In genomic region chrX:134280531-134280930, GRCm38 (mm10) we compare ENCODE assay signal across 42 mouse cellular contexts. TPM values are rescaled to one million over a fixed set of nuclear protein-coding genes. Genes with fewer than 3 reads are reported as not detected.
"Had no signal": no experiment of that assay in that cellular context is flagged by ENCODE, and none has a peak within 500 bp of the region (broad histone marks: within the 10 kb centered on the region; RNA-seq: fewer than 3 reads in every experiment).

No protein-coding gene starts in this region.

- H3K4me1 ChIP-seq: heart, embryonic 10.5 days; heart, embryonic 12.5 days; heart, embryonic 13.5 days; heart, embryonic 15.5 days; hindbrain, embryonic 12.5 days; intestine, embryonic 15.5 days; kidney, embryonic 15.5 days had no signal

- H3K9me3 ChIP-seq: heart, embryonic 10.5 days; heart, embryonic 12.5 days; heart, embryonic 13.5 days; heart, embryonic 15.5 days; hindbrain, embryonic 10.5 days; hindbrain, embryonic 12.5 days; hindbrain, embryonic 13.5 days; hindbrain, embryonic 15.5 days; intestine, embryonic 15.5 days; kidney, embryonic 15.5 days had no signal

- DNase-seq: heart, postnatal 10 days; heart, postnatal 14 days; heart, postnatal 36 days; heart, postnatal 4 days; kidney, adult 11 months; kidney, adult 18-20 months; kidney, adult 2 months; kidney, adult 8-10 months; kidney, adult 9 months; kidney, postnatal 10 days; kidney, postnatal 14 days; kidney, postnatal 25 days; kidney, postnatal 36 days; kidney, postnatal 4 days; layer of hippocampus, adult 9-11 months; layer of hippocampus, postnatal 36 days had no signal

- H3K27me3 ChIP-seq: heart, embryonic 12.5 days; heart, embryonic 13.5 days; heart, embryonic 15.5 days; intestine, embryonic 15.5 days had no signal

- H3K9ac ChIP-seq: heart, embryonic 12.5 days; heart, embryonic 13.5 days; heart, embryonic 15.5 days; hindbrain, embryonic 12.5 days; hindbrain, embryonic 13.5 days; hindbrain, embryonic 14.5 days; hindbrain, embryonic 15.5 days; intestine, embryonic 15.5 days; kidney, embryonic 15.5 days had no signal

- ATAC-seq: hindbrain, embryonic 16.5 days; hindbrain, postnatal 0 days; inflammation-experienced regulatory T-cells, adult 6 months; intestine, embryonic 15.5 days; intestine, embryonic 16.5 days; intestine, postnatal 0 days had no signal

- H3K4me3 ChIP-seq: heart, embryonic 10.5 days; heart, embryonic 12.5 days; heart, embryonic 13.5 days; heart, embryonic 15.5 days; hindbrain, embryonic 10.5 days; hindbrain, embryonic 12.5 days; hindbrain, embryonic 13.5 days; hindbrain, embryonic 15.5 days; intestine, embryonic 15.5 days; kidney, embryonic 15.5 days; layer of hippocampus, adult 2 months; left cerebral cortex, adult 2 months had no signal

- H3K36me3 ChIP-seq: heart, embryonic 10.5 days; heart, embryonic 12.5 days; heart, embryonic 13.5 days; heart, embryonic 15.5 days; hindbrain, embryonic 10.5 days; hindbrain, embryonic 12.5 days; hindbrain, embryonic 13.5 days; hindbrain, embryonic 15.5 days; intestine, embryonic 15.5 days; kidney, embryonic 15.5 days had no signal

- H3K27ac ChIP-seq: heart, embryonic 10.5 days; heart, embryonic 13.5 days; heart, embryonic 15.5 days; hindbrain, embryonic 10.5 days; hindbrain, embryonic 12.5 days; hindbrain, embryonic 13.5 days; hindbrain, embryonic 14.5 days; hindbrain, embryonic 15.5 days; hindbrain, postnatal 0 days; intestine, embryonic 15.5 days; kidney, embryonic 15.5 days; kidney, postnatal 0 days; layer of hippocampus, adult 2 months; left cerebral cortex, adult 2 months had no signal

RNA-seq across cellular contexts. Expression of gene Tmem35a, which starts 14.5 kb away (rescaled TPM):
- polyA plus RNA-seq: inflammation-experienced regulatory T-cells, adult 6 months had no signal

RNA-seq across cellular contexts. Expression of gene Nox1, which starts 58.8 kb away (rescaled TPM):
- total RNA-seq: heart, postnatal 10 days; heart, postnatal 14 days; hindbrain, postnatal 0 days; layer of hippocampus, adult 18-20 months; layer of hippocampus, adult 8-10 months; layer of hippocampus, postnatal 10 days; layer of hippocampus, postnatal 14 days; layer of hippocampus, postnatal 25 days; layer of hippocampus, postnatal 36 days; left cerebral cortex, adult 18-20 months; left cerebral cortex, adult 2 months had no signal
- polyA plus RNA-seq: hindbrain, embryonic 11.5 days; hindbrain, embryonic 15.5 days; kidney, embryonic 15.5 days had no signal
